Mouse (Mus musculus): Measurements from ENCODE around the gene Dab1. TPM values are rescaled to one million over a fixed set of nuclear protein-coding genes. Genes with fewer than 3 reads are reported as not detected.

Dab1 gene
- polyA plus RNA-seq, 1 experiment: 0.26 TPM

DNA sequence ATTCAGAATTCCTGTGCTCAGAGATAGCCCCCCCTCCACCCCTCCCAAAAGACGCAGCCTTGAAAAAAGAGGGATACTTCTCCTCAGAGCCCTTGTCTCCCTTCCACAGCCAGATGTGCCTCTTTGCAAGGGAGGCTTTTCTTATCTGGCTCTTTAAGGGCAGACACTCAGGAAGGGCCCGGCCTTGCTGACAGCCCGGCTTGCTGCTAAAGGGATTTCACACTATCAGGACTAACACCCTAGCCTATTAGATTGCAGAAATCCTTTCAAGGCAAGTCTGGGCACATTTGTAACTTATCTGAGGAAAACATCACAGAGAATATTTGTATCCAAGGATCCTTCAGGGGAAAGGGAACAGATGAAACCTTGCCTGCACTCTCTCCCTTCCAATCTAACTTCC is 600.9 kb downstream of the Dab1 start:
- Histone ChIP-seq H3K4me3 (ENCODE audit: extremely low read depth, insufficient read depth, insufficient read length) (no peak overlapping the region), H3K27me3 (ENCODE audit: control insufficient read depth, insufficient read depth, low read length) (no peaks in the 10 kb centered on the region), H3K4me1 (ENCODE audit: control insufficient read depth, insufficient read depth, insufficient read length) (no peaks in the 10 kb centered on the region), H3K36me3 (ENCODE audit: control insufficient read depth, insufficient read depth, low read length) (no peaks in the 10 kb centered on the region), H3K27ac (ENCODE audit: insufficient read depth, low read length) (no peak overlapping the region)
- TF ChIP-seq CTCF (IDR thresholded peaks at IDR 0.05; ENCODE audit: extremely low read depth, insufficient read depth, insufficient read length, insufficient replicate concordance) (no peak), POLR2A (IDR thresholded peaks at IDR 0.05; ENCODE audit: low read depth, low read length) (no peak)
- no peak for DNase-seq (ENCODE audit: low read depth in 1 of 2, low spot score in 2 of 2)
- 47% methylated on average over 3 of the region's 3 CpGs for WGBS

DNA sequence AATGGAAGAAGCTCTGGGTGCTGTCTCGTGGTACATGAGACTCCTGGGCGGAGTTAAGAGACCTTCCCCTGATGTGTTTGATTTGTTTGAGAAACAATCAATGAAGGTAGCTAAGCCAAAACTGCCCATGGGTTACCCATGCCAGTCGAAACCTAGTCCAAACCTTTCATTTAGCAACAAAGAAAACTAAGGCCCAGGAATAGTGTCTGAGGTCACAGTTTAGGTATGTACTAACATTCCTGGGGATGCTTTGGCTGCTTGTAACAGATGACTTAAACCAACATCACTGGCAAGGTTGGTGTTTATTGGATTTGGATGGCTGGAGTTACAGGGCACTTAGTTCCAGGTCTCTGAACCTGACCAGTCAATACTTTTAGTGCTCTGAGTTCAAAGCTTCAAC is 610.1 kb downstream of the Dab1 start:
- H3K27me3 ChIP-seq (ENCODE audit: control insufficient read depth, insufficient read depth, low read length): no peaks in the 10 kb centered on the region
- 81% methylated on average over 3 of the region's 3 CpGs for WGBS
- H3K4me1 ChIP-seq (ENCODE audit: control insufficient read depth, insufficient read depth, insufficient read length): no peaks in the 10 kb centered on the region

DNA sequence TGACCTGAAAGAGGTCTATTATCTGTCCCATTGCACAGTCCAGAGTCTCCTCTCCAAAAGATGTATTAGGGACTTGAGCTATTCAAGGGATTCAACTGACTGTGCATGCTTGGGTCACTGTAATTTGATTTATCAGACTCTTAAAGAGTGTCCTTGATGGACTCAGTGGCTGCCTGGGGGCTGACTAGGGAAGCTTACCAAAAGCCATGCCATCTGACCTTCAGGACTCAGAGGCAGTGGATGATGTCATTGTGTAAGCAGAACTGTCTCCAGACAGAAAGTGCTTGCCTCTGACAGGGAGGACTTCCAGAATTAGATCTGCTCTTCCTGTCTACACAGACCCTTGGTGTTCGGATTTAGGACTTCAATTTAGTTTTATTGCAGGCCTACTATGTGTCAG is 627.3 kb downstream of the Dab1 start:
- 21% methylated on average over 1 of the region's 1 CpGs for WGBS
- Histone ChIP-seq H3K27ac (ENCODE audit: insufficient read depth, low read length) (no peak overlapping the region), H3K4me3 (ENCODE audit: extremely low read depth, insufficient read depth, insufficient read length) (no peak overlapping the region), H3K4me1 (ENCODE audit: control insufficient read depth, insufficient read depth, insufficient read length) (no peaks in the 10 kb centered on the region), H3K36me3 (ENCODE audit: control insufficient read depth, insufficient read depth, low read length) (no peaks in the 10 kb centered on the region), H3K27me3 (ENCODE audit: control insufficient read depth, insufficient read depth, low read length) (no peaks in the 10 kb centered on the region)
- DNase-seq (ENCODE audit: low read depth in 1 of 2, low spot score in 2 of 2): no peak
- TF ChIP-seq POLR2A (IDR thresholded peaks at IDR 0.05; ENCODE audit: low read depth, low read length): no peak
- no peak for TF ChIP-seq CTCF (IDR thresholded peaks at IDR 0.05; ENCODE audit: extremely low read depth, insufficient read depth, insufficient read length, insufficient replicate concordance)

More for the DNA sequence above, 610.1 kb downstream of the Dab1 start:
- H3K36me3 ChIP-seq (ENCODE audit: control insufficient read depth, insufficient read depth, low read length): no peaks in the 10 kb centered on the region
- H3K27ac ChIP-seq (ENCODE audit: insufficient read depth, low read length): no peak overlapping the region
- no peak overlapping the region for H3K4me3 ChIP-seq (ENCODE audit: extremely low read depth, insufficient read depth, insufficient read length)
- no peak for DNase-seq (ENCODE audit: low read depth in 1 of 2, low spot score in 2 of 2)
- no peak for TF ChIP-seq CTCF (IDR thresholded peaks at IDR 0.05; ENCODE audit: extremely low read depth, insufficient read depth, insufficient read length, insufficient replicate concordance)
- TF ChIP-seq POLR2A (IDR thresholded peaks at IDR 0.05; ENCODE audit: low read depth, low read length): no peak

DNA sequence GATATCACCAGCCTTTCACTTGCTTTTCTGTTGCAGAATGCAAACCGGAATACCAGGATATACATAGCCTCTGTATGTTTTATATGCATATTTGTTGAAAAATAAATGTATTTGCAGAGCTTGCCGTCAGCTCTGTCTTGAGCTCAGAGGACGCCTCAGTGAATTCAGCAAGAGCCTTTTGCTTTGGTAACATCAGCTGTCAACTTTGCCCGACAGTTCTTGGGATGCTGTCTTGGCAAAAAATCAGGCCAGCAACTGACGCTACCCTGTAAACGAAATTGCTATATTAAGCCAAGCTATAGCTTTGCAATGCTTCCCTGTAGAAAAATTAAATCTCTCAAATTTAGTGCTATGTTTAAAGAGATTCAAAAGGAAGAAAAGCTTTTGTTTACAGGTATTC is 630.3 kb downstream of the Dab1 start:
- no peaks in the 10 kb centered on the region for H3K27me3 ChIP-seq (ENCODE audit: control insufficient read depth, insufficient read depth, low read length)
- no peaks in the 10 kb centered on the region for H3K4me1 ChIP-seq (ENCODE audit: control insufficient read depth, insufficient read depth, insufficient read length)
- no peaks in the 10 kb centered on the region for H3K36me3 ChIP-seq (ENCODE audit: control insufficient read depth, insufficient read depth, low read length)
- no peak overlapping the region for H3K27ac ChIP-seq (ENCODE audit: insufficient read depth, low read length)
- H3K4me3 ChIP-seq (ENCODE audit: extremely low read depth, insufficient read depth, insufficient read length): no peak overlapping the region
- no peak for TF ChIP-seq POLR2A (IDR thresholded peaks at IDR 0.05; ENCODE audit: low read depth, low read length)
- no peak for TF ChIP-seq CTCF (IDR thresholded peaks at IDR 0.05; ENCODE audit: extremely low read depth, insufficient read depth, insufficient read length, insufficient replicate concordance)
- WGBS: 85% methylated on average over 6 of the region's 6 CpGs
- no peak for DNase-seq (ENCODE audit: low read depth in 1 of 2, low spot score in 2 of 2)

DNA sequence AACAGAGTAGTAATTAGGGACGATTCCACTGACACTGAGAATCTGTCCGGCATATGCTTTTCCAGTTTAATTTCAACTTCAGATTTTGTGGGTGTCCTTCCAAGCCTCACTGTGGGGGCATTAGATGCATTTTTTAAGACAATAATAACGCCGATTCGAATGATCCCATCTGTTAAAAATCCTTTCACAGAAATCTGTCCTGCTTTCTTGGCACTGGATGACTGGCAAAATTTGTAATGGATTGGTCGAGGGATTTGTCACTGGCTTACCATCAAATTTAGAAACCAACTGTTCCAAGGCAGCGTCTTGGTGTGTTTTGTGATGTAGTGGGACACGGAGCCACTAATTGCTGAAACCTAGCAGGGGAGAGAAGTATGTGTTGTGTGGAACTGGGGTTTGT is 638.6 kb downstream of the Dab1 start:
- whole genome bisulfite sequencing: 90% methylated on average over 8 of the region's 8 CpGs
- no peak overlapping the region for H3K4me3 ChIP-seq (ENCODE audit: extremely low read depth, insufficient read depth, insufficient read length)
- no peak for TF ChIP-seq CTCF (IDR thresholded peaks at IDR 0.05; ENCODE audit: extremely low read depth, insufficient read depth, insufficient read length, insufficient replicate concordance)
- no peak for TF ChIP-seq POLR2A (IDR thresholded peaks at IDR 0.05; ENCODE audit: low read depth, low read length)
- H3K27ac ChIP-seq (ENCODE audit: insufficient read depth, low read length): no peak overlapping the region
- H3K4me1 ChIP-seq (ENCODE audit: control insufficient read depth, insufficient read depth, insufficient read length): no peaks in the 10 kb centered on the region
- no peak for DNase-seq (ENCODE audit: low read depth in 1 of 2, low spot score in 2 of 2)
- no peaks in the 10 kb centered on the region for H3K36me3 ChIP-seq (ENCODE audit: control insufficient read depth, insufficient read depth, low read length)
- H3K27me3 ChIP-seq (ENCODE audit: control insufficient read depth, insufficient read depth, low read length): no peaks in the 10 kb centered on the region

DNA sequence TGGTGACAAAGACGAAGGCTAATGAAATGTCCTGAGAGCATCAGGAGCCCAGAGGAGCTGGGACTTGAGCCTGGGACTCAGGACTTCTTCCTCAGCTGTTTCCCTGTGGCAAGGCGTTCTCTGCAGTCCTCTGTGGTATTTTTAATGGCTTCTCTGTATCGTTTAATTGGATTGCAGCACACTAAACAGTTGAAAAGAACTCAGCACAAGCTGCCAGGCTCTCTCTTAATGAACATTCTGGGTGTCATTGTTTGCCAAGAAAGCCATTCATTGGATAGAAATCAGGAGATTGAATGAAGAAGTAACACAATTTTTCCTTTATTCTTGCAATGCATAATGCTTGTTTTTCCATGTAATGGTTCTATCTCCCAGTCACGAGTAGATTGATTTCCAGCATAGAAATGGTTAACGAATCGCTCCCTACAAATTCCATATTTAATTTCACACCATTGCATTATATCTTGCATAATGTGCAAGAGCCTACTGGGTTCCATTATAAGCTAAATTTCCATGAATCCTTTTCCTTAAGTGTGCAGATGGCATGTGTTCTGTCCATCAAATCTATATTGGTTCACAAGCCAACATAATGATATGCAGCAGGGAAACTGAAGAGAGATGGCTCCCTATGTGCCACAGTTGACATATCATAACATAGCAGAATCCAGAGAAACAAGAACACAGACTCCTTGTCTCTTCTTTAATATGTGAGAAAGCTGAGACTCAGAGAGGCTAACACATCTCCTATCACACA is 650.4 kb downstream of the Dab1 start:
- no peaks in the 10 kb centered on the region for H3K4me1 ChIP-seq (ENCODE audit: control insufficient read depth, insufficient read depth, insufficient read length)
- no peak overlapping the region for H3K4me3 ChIP-seq (ENCODE audit: extremely low read depth, insufficient read depth, insufficient read length)
- TF ChIP-seq POLR2A (IDR thresholded peaks at IDR 0.05; ENCODE audit: low read depth, low read length) (no peak), CTCF (IDR thresholded peaks at IDR 0.05; ENCODE audit: extremely low read depth, insufficient read depth, insufficient read length, insufficient replicate concordance) (no peak)
- WGBS: 81% methylated on average over 6 of the region's 6 CpGs
- no peaks in the 10 kb centered on the region for H3K36me3 ChIP-seq (ENCODE audit: control insufficient read depth, insufficient read depth, low read length)
- no peaks in the 10 kb centered on the region for H3K27me3 ChIP-seq (ENCODE audit: control insufficient read depth, insufficient read depth, low read length)
- no peak overlapping the region for H3K27ac ChIP-seq (ENCODE audit: insufficient read depth, low read length)
- no peak for DNase-seq (ENCODE audit: low read depth in 1 of 2, low spot score in 2 of 2)

DNA sequence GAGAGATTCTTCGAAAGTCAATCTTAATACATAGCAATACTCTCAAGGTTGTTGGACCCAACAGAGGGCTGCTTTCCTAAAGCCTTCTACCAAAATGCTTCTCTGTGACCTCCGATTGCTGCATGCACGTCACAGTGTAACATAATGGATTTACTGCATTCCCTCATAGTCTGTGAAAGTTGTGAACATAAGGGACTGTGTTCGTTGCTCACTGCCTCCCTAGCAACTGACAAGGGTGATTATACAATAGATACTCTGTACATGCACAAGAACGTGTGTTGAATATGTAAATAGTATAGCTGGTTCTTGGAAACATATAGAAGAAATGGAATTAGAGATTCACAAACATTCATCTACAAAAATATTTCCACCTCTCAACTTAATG is 651.0 kb downstream of the Dab1 start:
- Histone ChIP-seq H3K27me3 (ENCODE audit: control insufficient read depth, insufficient read depth, low read length) (no peaks in the 10 kb centered on the region), H3K4me3 (ENCODE audit: extremely low read depth, insufficient read depth, insufficient read length) (no peak overlapping the region), H3K4me1 (ENCODE audit: control insufficient read depth, insufficient read depth, insufficient read length) (no peaks in the 10 kb centered on the region), H3K36me3 (ENCODE audit: control insufficient read depth, insufficient read depth, low read length) (no peaks in the 10 kb centered on the region), H3K27ac (ENCODE audit: insufficient read depth, low read length) (no peak overlapping the region)
- no peak for DNase-seq (ENCODE audit: low read depth in 1 of 2, low spot score in 2 of 2)
- WGBS: 83% methylated on average over 5 of the region's 5 CpGs
- no peak for TF ChIP-seq POLR2A (IDR thresholded peaks at IDR 0.05; ENCODE audit: low read depth, low read length)
- TF ChIP-seq CTCF (IDR thresholded peaks at IDR 0.05; ENCODE audit: extremely low read depth, insufficient read depth, insufficient read length, insufficient replicate concordance): no peak

Measured in spleen, adult 2 months (tissue).